Mouse (Mus musculus): Measurements from ENCODE around the gene Coq10a. TPM values are rescaled to one million over a fixed set of nuclear protein-coding genes. Genes with fewer than 3 reads are reported as not detected.

The Coq10a gene
- polyA plus RNA-seq, 1 experiment from 2014 or later = 24.1 TPM

- Histone ChIP-seq H3K4me1 (ENCODE audit: control insufficient read depth, insufficient read depth, low read length) (no peaks in the 10 kb centered on the region), H3K4me3 (ENCODE audit: low read depth, low read length) (no peak overlapping the region), H3K27me3 (ENCODE audit: control insufficient read depth, insufficient read depth, low read length) (no peaks in the 10 kb centered on the region), H3K27ac (ENCODE audit: low read depth, low read length) (no peak overlapping the region), H3K4me2 (ENCODE audit: low read depth) (no peak overlapping the region), H3K9me3 (ENCODE audit: control insufficient read depth, low read length) (no peaks in the 10 kb centered on the region), H3K36me3 (ENCODE audit: control insufficient read depth, insufficient read depth, low read length) (peaks cover 38% of the 10 kb centered on the region), H3K9ac (ENCODE audit: low read length) (no peak overlapping the region)
- DNase-seq (ENCODE audit: low spot score) = no peak
- 81% methylated on average over 6 of the region's 6 CpGs for WGBS
- no peak for ATAC-seq (ENCODE audit: insufficient read depth, low FRiP score, low TSS enrichment)
Observed at GRCm38 (mm10) chr10:128391850-128392249, 23.1 kb upstream of the Coq10a start.

- DNase-seq (ENCODE audit: low spot score) (no peak), ATAC-seq (ENCODE audit: insufficient read depth, low FRiP score, low TSS enrichment) (no peak)
- WGBS = 92% methylated on average over 12 of the region's 12 CpGs
- no peak overlapping the region for H3K27ac ChIP-seq (ENCODE audit: low read depth, low read length)
- H3K27me3 ChIP-seq (ENCODE audit: control insufficient read depth, insufficient read depth, low read length) = no peaks in the 10 kb centered on the region
- no peak overlapping the region for H3K4me3 ChIP-seq (ENCODE audit: low read depth, low read length)
- peaks cover 48% of the 10 kb centered on the region for H3K36me3 ChIP-seq (ENCODE audit: control insufficient read depth, insufficient read depth, low read length)
- no peaks in the 10 kb centered on the region for H3K9me3 ChIP-seq (ENCODE audit: control insufficient read depth, low read length)
- no peak overlapping the region for H3K4me2 ChIP-seq (ENCODE audit: low read depth)
- H3K9ac ChIP-seq (ENCODE audit: low read length) = no peak overlapping the region
- H3K4me1 ChIP-seq (ENCODE audit: control insufficient read depth, insufficient read depth, low read length) = no peaks in the 10 kb centered on the region
Observed at GRCm38 (mm10) chr10:128390366-128390765, 21.6 kb upstream of the Coq10a start.

GRCm38 (mm10) chr10:128389570-128389969 lies 20.8 kb upstream of the Coq10a start:
- ATAC-seq (ENCODE audit: insufficient read depth, low FRiP score, low TSS enrichment) (no peak), DNase-seq (ENCODE audit: low spot score) (no peak)
- Histone ChIP-seq H3K4me1 (ENCODE audit: control insufficient read depth, insufficient read depth, low read length) (no peaks in the 10 kb centered on the region), H3K27ac (ENCODE audit: low read depth, low read length) (no peak overlapping the region), H3K4me2 (ENCODE audit: low read depth) (no peak overlapping the region), H3K27me3 (ENCODE audit: control insufficient read depth, insufficient read depth, low read length) (no peaks in the 10 kb centered on the region), H3K36me3 (ENCODE audit: control insufficient read depth, insufficient read depth, low read length) (peaks cover 48% of the 10 kb centered on the region), H3K9ac (ENCODE audit: low read length) (no peak overlapping the region), H3K9me3 (ENCODE audit: control insufficient read depth, low read length) (no peaks in the 10 kb centered on the region), H3K4me3 (ENCODE audit: low read depth, low read length) (no peak overlapping the region)
- WGBS = 86% methylated on average over 6 of the region's 6 CpGs

GRCm38 (mm10) chr10:128388941-128389340 lies 20.1 kb upstream of the Coq10a start:
- H3K27ac ChIP-seq (ENCODE audit: low read depth, low read length) = no peak overlapping the region
- no peak overlapping the region for H3K9ac ChIP-seq (ENCODE audit: low read length)
- DNase-seq (ENCODE audit: low spot score) = no peak
- no peak overlapping the region for H3K4me3 ChIP-seq (ENCODE audit: low read depth, low read length)
- WGBS = 92% methylated on average over 14 of the region's 14 CpGs
- ATAC-seq (ENCODE audit: insufficient read depth, low FRiP score, low TSS enrichment) = no peak
- no peaks in the 10 kb centered on the region for H3K9me3 ChIP-seq (ENCODE audit: control insufficient read depth, low read length)
- H3K4me1 ChIP-seq (ENCODE audit: control insufficient read depth, insufficient read depth, low read length) = no peaks in the 10 kb centered on the region
- H3K36me3 ChIP-seq (ENCODE audit: control insufficient read depth, insufficient read depth, low read length) = peaks cover 48% of the 10 kb centered on the region
- H3K4me2 ChIP-seq (ENCODE audit: low read depth) = no peak overlapping the region
- H3K27me3 ChIP-seq (ENCODE audit: control insufficient read depth, insufficient read depth, low read length) = no peaks in the 10 kb centered on the region

DNA sequence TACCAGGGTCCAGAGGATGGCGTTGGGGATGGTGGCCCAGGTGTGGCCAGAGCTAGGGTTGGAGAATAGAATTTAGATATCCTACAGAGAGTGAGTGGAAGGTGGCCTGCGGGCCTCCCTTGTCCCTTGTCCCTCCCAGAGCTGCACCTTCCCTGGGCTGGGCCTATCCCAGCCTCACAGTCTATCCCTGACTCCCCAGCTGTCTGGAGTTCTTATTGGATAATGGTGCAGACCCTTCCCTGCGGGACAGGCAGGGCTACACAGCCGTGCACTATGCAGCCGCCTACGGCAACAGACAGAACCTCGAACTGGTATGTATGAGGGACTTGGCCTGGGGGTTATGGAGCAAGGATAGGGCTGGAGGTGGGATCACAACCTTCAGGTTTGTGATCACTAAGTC lies 17.1 kb upstream of the Coq10a start:
- H3K36me3 ChIP-seq (ENCODE audit: control insufficient read depth, insufficient read depth, low read length) = peaks cover 60% of the 10 kb centered on the region
- no peak for DNase-seq (ENCODE audit: low spot score)
- H3K4me2 ChIP-seq (ENCODE audit: low read depth) = no peak overlapping the region
- no peak overlapping the region for H3K27ac ChIP-seq (ENCODE audit: low read depth, low read length)
- 0 out of 2 replicates have a peak, but pooled peaks have one; percentile 27 for ATAC-seq (ENCODE audit: insufficient read depth, low FRiP score, low TSS enrichment)
- no peaks in the 10 kb centered on the region for H3K9me3 ChIP-seq (ENCODE audit: control insufficient read depth, low read length)
- WGBS = 94% methylated on average over 7 of the region's 7 CpGs
- no peaks in the 10 kb centered on the region for H3K27me3 ChIP-seq (ENCODE audit: control insufficient read depth, insufficient read depth, low read length)
- H3K4me1 ChIP-seq (ENCODE audit: control insufficient read depth, insufficient read depth, low read length) = no peaks in the 10 kb centered on the region
- no peak overlapping the region for H3K4me3 ChIP-seq (ENCODE audit: low read depth, low read length)
- H3K9ac ChIP-seq (ENCODE audit: low read length) = no peak overlapping the region

GRCm38 (mm10) chr10:128382482-128382881 lies 13.7 kb upstream of the Coq10a start:
- ATAC-seq (ENCODE audit: insufficient read depth, low FRiP score, low TSS enrichment) = no peak

DNA sequence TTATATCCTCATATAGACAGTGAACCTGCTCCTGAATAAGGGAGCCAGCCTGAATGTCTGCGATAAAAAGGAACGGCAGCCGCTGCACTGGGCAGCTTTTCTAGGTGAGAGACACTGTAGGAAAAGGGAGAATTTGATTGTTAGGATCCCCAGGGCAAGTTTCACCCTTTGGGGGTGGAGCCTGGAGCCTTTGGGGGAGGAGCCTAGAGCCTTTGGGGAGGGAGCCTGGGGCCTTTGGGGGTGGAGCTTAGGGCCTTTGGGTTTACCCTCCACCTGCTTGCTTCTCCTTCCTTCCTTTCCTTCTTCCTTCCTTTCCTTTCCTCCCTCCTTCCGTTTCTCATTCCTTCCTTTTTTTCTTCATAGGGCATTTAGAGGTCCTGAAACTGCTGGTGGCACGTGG lies 11.8 kb upstream of the Coq10a start:
- no peak overlapping the region for H3K4me3 ChIP-seq (ENCODE audit: low read depth, low read length)
- no peaks in the 10 kb centered on the region for H3K27me3 ChIP-seq (ENCODE audit: control insufficient read depth, insufficient read depth, low read length)
- H3K4me1 ChIP-seq (ENCODE audit: control insufficient read depth, insufficient read depth, low read length) = peaks cover 10% of the 10 kb centered on the region
- no peaks in the 10 kb centered on the region for H3K9me3 ChIP-seq (ENCODE audit: control insufficient read depth, low read length)
- ATAC-seq (ENCODE audit: insufficient read depth, low FRiP score, low TSS enrichment) (no peak), DNase-seq (ENCODE audit: low spot score) (no peak)
- H3K4me2 ChIP-seq (ENCODE audit: low read depth) = no peak overlapping the region
- peaks cover 33% of the 10 kb centered on the region for H3K36me3 ChIP-seq (ENCODE audit: control insufficient read depth, insufficient read depth, low read length)
- WGBS = 86% methylated on average over 5 of the region's 5 CpGs
- H3K9ac ChIP-seq (ENCODE audit: low read length) = no peak overlapping the region
- H3K27ac ChIP-seq (ENCODE audit: low read depth, low read length) = no peak overlapping the region

More at GRCm38 (mm10) chr10:128382482-128382881, 13.7 kb upstream of the Coq10a start:
- Histone ChIP-seq H3K9me3 (ENCODE audit: control insufficient read depth, low read length) (no peaks in the 10 kb centered on the region), H3K4me3 (ENCODE audit: low read depth, low read length) (no peak overlapping the region), H3K4me1 (ENCODE audit: control insufficient read depth, insufficient read depth, low read length) (peaks cover 10% of the 10 kb centered on the region), H3K27me3 (ENCODE audit: control insufficient read depth, insufficient read depth, low read length) (no peaks in the 10 kb centered on the region), H3K36me3 (ENCODE audit: control insufficient read depth, insufficient read depth, low read length) (peaks cover 45% of the 10 kb centered on the region), H3K9ac (ENCODE audit: low read length) (no peak overlapping the region), H3K27ac (ENCODE audit: low read depth, low read length) (no peak overlapping the region), H3K4me2 (ENCODE audit: low read depth) (no peak overlapping the region)
- 92% methylated on average over 8 of the region's 8 CpGs for WGBS
- no peak for DNase-seq (ENCODE audit: low spot score)

- H3K27ac ChIP-seq (ENCODE audit: low read depth, low read length) = no peak overlapping the region
- no peak overlapping the region; the same call in 1 of the 2 replicates for H3K4me3 ChIP-seq (ENCODE audit: low read depth, low read length)
- H3K9me3 ChIP-seq (ENCODE audit: control insufficient read depth, low read length) = no peaks in the 10 kb centered on the region
- peaks cover 33% of the 10 kb centered on the region for H3K36me3 ChIP-seq (ENCODE audit: control insufficient read depth, insufficient read depth, low read length)
- WGBS = 99% methylated on average over 7 of the region's 7 CpGs
- no peak overlapping the region for H3K4me2 ChIP-seq (ENCODE audit: low read depth)
- no peak for ATAC-seq (ENCODE audit: insufficient read depth, low FRiP score, low TSS enrichment)
- DNase-seq (ENCODE audit: low spot score) = no peak
- no peak overlapping the region for H3K9ac ChIP-seq (ENCODE audit: low read length)
- H3K4me1 ChIP-seq (ENCODE audit: control insufficient read depth, insufficient read depth, low read length) = peaks cover 10% of the 10 kb centered on the region
- no peaks in the 10 kb centered on the region for H3K27me3 ChIP-seq (ENCODE audit: control insufficient read depth, insufficient read depth, low read length)
Observed at GRCm38 (mm10) chr10:128379260-128379659, 10.5 kb upstream of the Coq10a start.

- Histone ChIP-seq H3K9me3 (ENCODE audit: control insufficient read depth, low read length) (no peaks in the 10 kb centered on the region), H3K27me3 (ENCODE audit: control insufficient read depth, insufficient read depth, low read length) (no peaks in the 10 kb centered on the region), H3K4me1 (ENCODE audit: control insufficient read depth, insufficient read depth, low read length) (peaks cover 10% of the 10 kb centered on the region), H3K4me2 (ENCODE audit: low read depth) (peak overlapping the region; percentile 79), H3K27ac (ENCODE audit: low read depth, low read length) (no peak overlapping the region), H3K36me3 (ENCODE audit: control insufficient read depth, insufficient read depth, low read length) (peaks cover 30% of the 10 kb centered on the region), H3K9ac (ENCODE audit: low read length) (no peak overlapping the region), H3K4me3 (ENCODE audit: low read depth, low read length) (peak overlapping the region; percentile 99)
- WGBS = 70% methylated on average over 3 of the region's 3 CpGs
- ATAC-seq (ENCODE audit: insufficient read depth, low FRiP score, low TSS enrichment) (no peak), DNase-seq (ENCODE audit: low spot score) (no peak)
Observed at GRCm38 (mm10) chr10:128378462-128378861, 9.7 kb upstream of the Coq10a start.
